Mouse (Mus musculus) 3134 (cell line): ENCODE data around the gene Eid3.

Experiments
- DNase-seq: peaks from one replicate; pipeline ENCODE4 v3.0.0-alpha.2; 2011; ENCODE audit warnings: low spot score; ENCODE audit not compliant: insufficient read length; ENCODE audit errors: extremely low read depth

Gene Eid3

DNA sequence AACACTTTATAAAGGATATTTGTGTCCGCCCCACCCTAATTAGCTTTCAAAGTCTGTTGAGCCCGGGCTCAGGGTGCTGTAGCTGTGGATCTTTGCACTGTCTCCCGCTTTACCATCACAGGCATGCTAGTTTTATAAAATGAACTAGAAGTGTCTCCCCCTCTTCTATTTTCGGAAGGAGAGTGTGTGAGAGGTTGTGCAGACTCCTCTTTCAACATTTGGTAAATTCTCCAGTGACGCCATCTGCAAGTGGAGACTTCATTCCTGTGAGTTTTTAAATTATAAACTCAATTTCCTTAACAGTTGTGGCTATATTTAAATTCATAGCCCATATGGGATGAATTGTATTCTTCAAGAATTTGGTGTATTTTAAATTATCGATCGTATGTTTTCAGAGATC, 42.1 kb downstream of the Eid3 start:
- DNase-seq, result no peak

DNA sequence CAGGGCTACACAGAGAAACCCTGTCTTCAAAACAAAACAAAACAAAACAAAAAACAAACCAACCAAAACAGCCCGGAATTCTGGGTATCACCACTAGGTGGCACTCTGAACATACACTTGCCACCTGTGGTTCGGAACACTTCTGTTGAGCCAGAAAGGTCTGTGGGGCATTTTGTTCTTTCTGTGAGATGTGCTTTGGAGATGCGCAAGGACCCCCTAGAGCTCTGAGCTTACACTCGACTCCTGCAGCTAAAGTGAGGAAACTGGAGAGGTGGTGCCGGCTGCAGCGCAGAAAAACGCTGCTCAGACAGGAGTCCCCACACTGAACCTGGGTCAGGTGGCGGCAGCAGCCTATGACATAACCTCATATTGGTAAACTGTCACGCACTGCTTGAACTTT, 43.0 kb downstream of the Eid3 start:
- peak; percentile 47 for DNase-seq

GRCm38 (mm10) chr10:82910198-82910597, 43.8 kb downstream of the Eid3 start:
- no peak for DNase-seq

DNA sequence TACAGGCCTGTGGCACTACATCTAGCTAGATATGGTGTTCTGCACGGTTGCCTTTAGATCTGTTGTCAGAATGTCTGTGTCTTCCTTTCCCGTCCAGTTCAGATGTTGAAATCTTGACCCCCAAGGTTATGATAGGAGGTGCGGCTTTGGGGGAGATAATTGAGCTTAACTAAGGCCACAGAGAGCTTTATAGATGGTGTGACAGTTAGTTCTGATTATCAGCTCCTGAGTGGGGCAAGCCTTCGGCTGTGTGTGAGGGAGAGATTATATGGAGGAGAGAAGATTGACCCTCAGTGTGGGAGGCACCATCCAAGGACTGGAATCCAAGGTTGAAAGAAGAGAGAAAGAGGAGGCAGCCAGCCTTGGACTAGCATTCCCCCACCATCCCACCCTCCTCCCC, 46.8 kb downstream of the Eid3 start:
- no peak for DNase-seq

DNA sequence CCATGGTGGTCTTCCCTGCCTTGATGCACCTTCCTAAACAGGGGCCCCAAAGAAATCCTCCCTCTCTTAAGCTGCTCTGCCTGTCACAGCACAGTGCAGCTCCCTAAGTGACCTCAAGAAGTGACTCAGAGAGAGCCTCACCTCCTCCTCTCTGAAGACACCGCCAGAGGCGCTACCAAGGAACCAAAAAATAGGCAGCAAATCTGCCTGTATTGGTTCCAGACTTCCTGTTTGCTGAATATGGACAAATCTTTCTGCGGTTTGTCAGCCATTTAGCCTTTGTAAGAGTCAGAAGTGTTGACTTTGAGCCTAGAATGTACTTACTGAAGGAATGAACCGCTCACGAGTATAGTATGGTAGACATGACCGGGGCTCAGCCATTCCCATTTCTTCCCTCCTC, 47.3 kb downstream of the Eid3 start:
- DNase-seq, result peak; percentile 71
